Mouse (Mus musculus): ENCODE results near the gene 4933430I17Rik. TPM values are rescaled to one million over a fixed set of nuclear protein-coding genes. Genes with fewer than 3 reads are reported as not detected.
A peak's percentile ranks its signal among the peaks of the same experiment; 100 is the strongest.
"Not testable (repeated sequence)": the region's sequence is repeated elsewhere in the genome, so short reads cannot be mapped to it uniquely, and the experiment has no call there.

4933430I17Rik gene
- total RNA-seq (2014; fragmentation: Nextera tagmentation) (0.53 TPM in 1 of 2 replicates, not detected in the other), total RNA-seq (2017) (0.27 and 0.29 TPM in 2 replicates), polyA plus RNA-seq (2012) (0.05 TPM in 1 of 2 replicates, not detected in the other)

DNA sequence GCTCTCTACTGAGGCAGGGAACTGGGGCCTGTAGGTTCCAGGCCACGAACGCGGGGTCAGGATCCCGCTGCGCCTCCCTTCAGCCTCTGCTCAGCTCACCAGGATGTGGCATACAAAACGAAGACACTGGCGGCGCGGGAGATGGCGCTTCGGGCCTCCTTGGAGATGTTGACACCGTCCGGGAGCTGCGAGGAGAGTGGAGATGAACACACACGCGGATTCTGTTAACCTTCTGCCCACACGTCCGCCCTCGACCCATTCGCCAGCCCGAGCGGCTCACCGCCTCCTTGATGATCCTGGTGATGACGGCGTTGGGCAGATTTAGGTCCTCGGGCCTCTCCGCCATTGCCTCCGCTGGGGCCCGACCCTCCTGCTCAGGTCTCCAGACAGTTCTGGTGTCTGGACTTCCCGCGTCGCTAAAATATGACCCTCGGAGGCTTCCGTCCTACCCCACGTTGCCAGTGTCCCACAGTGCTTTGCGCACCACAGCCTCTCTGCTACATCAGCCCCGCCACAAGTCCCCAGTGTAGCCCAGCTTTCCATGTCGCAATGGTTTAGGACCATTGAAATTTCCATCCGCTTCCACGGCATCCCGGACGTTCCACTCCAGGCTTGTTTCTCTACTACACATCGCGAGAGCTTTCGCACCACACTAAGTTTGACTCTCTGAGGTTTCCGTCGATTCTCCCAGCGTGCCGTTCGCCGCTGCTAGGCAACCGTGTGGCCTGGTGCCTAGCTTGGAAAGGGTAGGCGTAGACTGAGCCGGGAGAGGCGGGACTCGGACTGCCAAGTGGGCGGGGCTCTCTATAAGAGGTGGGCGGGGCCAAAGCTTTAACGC lies at the start of gene 4933430I17Rik, which contains the start of gene Pole3:
Gene 4933430I17Rik (plus strand): TSS at position 719 of the 838 bp plus-strand sequence.
Gene Pole3 (minus strand): TSS at position 418 of the 838 bp plus-strand sequence.
- peak; percentile 96 for ATAC-seq (ENCODE audit: extremely low read depth, insufficient number of reproducible peaks, low FRiP score, poor library complexity, severe bottlenecking)
- no peak for TF ChIP-seq TAL1 (conservative IDR thresholded peaks at IDR 0.05; ENCODE audit: low read depth, low read length)
- no peak for TF ChIP-seq GATA2 (IDR thresholded peaks at IDR 0.05; ENCODE audit: borderline replicate concordance, low read depth, low read length)
- TF ChIP-seq POLR2AphosphoS5 (IDR thresholded peaks at IDR 0.05; ENCODE audit: insufficient replicate concordance, low read depth, low read length), result no peak
- no peak for TF ChIP-seq CTCF (IDR thresholded peaks at IDR 0.05; ENCODE audit: low read depth, low read length)
- no peak for TF ChIP-seq GATA1 (IDR thresholded peaks at IDR 0.05; ENCODE audit: borderline replicate concordance, low read length)
- Histone ChIP-seq H3K4me1 (ENCODE audit: insufficient read depth, low read depth, low read length) (peaks cover 39% of the 10 kb centered on the region), H3K4me3 (ENCODE audit: low read depth, low read length) (peak within 1 kb of the TSS; percentile 92), H3K27me3 (ENCODE audit: insufficient read depth, low read length) (peaks cover 18% of the 10 kb centered on the region), H3K36me3 (replicated peaks) (peaks cover 29% of the 10 kb centered on the region), H3K9me3 (replicated peaks) (no peaks in the 10 kb centered on the region)
- DNase-seq (ENCODE audit: low spot score), result no peak

DNA sequence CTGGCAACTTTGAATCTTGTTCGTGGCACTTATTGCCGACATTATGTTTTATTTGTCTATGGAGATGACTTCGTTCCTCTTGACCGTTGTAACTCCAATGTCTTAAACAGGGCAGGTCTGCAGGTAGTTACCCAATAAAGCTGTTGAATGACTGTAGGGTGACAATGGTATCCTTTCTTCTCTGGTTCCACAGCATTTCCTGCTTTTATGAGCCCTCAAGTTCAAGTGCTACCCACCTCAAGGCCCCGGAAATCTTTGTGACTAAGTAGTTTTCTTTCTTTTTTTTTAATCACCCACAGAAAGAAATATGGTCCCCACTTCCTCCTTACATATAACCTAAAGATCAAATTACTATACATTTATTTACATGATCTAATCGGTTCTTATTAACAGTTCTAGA lies 49.4 kb upstream of the 4933430I17Rik start:
- Histone ChIP-seq H3K9me3 (replicated peaks) (no peaks in the 10 kb centered on the region), H3K27me3 (ENCODE audit: insufficient read depth, low read length) (0 out of 2 replicates have a peak, but pooled peaks cover 2% of the 10 kb centered on the region), H3K4me1 (ENCODE audit: insufficient read depth, low read depth, low read length) (peaks cover 10% of the 10 kb centered on the region), H3K36me3 (replicated peaks) (no peaks in the 10 kb centered on the region), H3K4me3 (ENCODE audit: low read depth, low read length) (no peak overlapping the region)
- ATAC-seq (ENCODE audit: extremely low read depth, insufficient number of reproducible peaks, low FRiP score, poor library complexity, severe bottlenecking), result no peak
- DNase-seq (ENCODE audit: low spot score), result no peak
- no peak for TF ChIP-seq GATA2 (IDR thresholded peaks at IDR 0.05; ENCODE audit: borderline replicate concordance, low read depth, low read length)
- TF ChIP-seq CTCF (IDR thresholded peaks at IDR 0.05; ENCODE audit: low read depth, low read length), result no peak
- TF ChIP-seq TAL1 (conservative IDR thresholded peaks at IDR 0.05; ENCODE audit: low read depth, low read length), result no peak
- no peak for TF ChIP-seq POLR2AphosphoS5 (IDR thresholded peaks at IDR 0.05; ENCODE audit: insufficient replicate concordance, low read depth, low read length)
- TF ChIP-seq GATA1 (IDR thresholded peaks at IDR 0.05; ENCODE audit: borderline replicate concordance, low read length), result no peak

DNA sequence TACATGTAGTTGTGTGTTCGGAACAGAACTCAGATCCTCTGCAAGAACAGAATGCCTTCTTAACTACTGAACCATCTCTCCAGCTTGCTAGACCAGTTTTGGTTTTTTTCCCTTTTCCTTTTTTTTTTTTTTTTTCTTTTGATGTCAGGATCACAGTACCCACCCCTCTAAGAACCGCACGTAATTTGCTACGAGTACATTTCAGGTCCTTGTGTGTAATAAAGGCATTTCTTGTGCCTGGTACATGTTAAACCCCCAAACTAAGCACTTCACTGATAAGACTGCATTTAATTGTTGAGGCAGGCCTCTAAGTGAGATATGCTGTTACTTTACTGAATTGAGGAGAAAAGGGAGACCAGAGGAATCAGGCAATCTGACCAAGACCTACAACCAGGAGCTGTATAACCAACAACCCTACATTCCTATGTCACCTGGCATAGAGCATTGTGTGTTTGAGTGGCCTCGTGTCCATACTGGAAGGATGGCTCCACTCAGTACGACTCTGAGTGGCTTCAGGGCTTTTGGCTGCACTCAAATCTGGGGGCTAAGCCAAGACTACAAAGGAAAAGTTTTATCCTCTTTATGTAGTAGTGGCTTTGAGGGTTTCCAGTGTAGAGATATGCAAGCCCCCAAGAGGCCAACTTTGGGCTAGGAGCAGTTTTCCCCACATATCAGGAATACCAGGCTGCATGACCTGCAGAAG lies 47.5 kb upstream of the 4933430I17Rik start:
- Histone ChIP-seq H3K27me3 (ENCODE audit: insufficient read depth, low read length) (0 out of 2 replicates have a peak, but pooled peaks cover 2% of the 10 kb centered on the region), H3K9me3 (replicated peaks) (no peaks in the 10 kb centered on the region), H3K4me1 (ENCODE audit: insufficient read depth, low read depth, low read length) (peaks cover 9% of the 10 kb centered on the region), H3K4me3 (ENCODE audit: low read depth, low read length) (no peak overlapping the region), H3K36me3 (replicated peaks) (no peaks in the 10 kb centered on the region)
- ATAC-seq (ENCODE audit: extremely low read depth, insufficient number of reproducible peaks, low FRiP score, poor library complexity, severe bottlenecking) (no peak), DNase-seq (ENCODE audit: low spot score) (no peak)
- TF ChIP-seq GATA1 (IDR thresholded peaks at IDR 0.05; ENCODE audit: borderline replicate concordance, low read length), result no peak
- TF ChIP-seq POLR2AphosphoS5 (IDR thresholded peaks at IDR 0.05; ENCODE audit: insufficient replicate concordance, low read depth, low read length), result no peak
- TF ChIP-seq CTCF (IDR thresholded peaks at IDR 0.05; ENCODE audit: low read depth, low read length), result no peak
- no peak for TF ChIP-seq TAL1 (conservative IDR thresholded peaks at IDR 0.05; ENCODE audit: low read depth, low read length)
- TF ChIP-seq GATA2 (IDR thresholded peaks at IDR 0.05; ENCODE audit: borderline replicate concordance, low read depth, low read length), result no peak

DNA sequence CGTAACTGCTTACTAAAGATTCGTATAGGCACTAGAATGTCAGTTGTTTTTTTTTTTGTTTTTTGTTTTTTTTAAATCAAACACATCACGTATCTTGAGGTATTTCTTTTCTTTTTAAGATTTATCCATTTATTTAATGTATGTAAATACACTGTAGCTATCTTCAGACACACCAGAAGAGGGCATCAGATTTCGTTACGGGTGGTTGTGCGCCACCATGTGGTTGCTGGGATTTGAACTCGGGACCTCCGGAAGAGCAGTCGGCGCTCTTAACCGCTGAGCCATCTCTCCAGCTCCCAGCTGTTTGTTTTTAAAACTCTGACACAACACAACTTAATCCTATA lies 45.6 kb upstream of the 4933430I17Rik start:
- not testable (repeated sequence) for H3K4me3 ChIP-seq (ENCODE audit: low read depth, low read length); H3K36me3 ChIP-seq (replicated peaks); DNase-seq (ENCODE audit: low spot score); ATAC-seq (ENCODE audit: extremely low read depth, insufficient number of reproducible peaks, low FRiP score, poor library complexity, severe bottlenecking); H3K9me3 ChIP-seq (replicated peaks); H3K27me3 ChIP-seq (ENCODE audit: insufficient read depth, low read length); H3K4me1 ChIP-seq (ENCODE audit: insufficient read depth, low read depth, low read length)

DNA sequence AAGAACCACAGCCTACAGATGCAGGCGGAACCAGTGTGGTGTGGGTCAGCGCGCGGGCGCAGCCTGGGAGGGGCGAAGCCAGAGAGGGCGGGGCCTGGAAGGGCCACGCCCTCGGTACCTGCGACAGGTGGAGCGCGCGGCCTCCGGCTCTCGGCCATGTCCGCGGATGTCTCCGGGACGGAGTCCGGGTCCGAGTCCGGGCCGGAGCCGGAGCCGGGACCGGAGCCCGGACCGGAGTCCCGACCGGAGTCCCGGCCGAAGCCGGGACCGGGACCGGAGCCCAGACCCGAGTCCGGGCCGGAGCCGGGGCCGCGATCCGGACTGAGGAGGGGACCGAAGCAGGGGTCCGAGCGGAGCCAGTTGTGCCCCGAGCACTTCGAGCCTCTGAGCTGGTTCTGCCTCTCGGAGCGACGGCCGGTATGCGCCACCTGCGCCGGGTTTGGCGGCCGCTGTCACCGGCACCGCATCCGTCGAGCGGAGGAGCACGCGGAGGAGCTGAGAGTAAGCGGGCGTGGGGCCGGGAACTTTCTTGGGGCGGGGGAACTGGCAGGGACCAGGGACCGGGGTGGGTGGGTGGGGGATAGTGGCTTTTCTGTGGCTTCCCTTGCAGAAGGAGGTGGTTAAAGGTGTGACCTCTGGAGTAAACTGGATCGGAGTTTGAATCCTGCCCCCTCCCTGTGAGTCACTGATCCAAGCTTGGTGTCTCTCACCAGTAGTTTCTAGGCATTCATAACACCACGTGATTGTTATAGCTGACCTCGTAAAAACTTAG lies 45.0 kb upstream of the 4933430I17Rik start, which contains the start of gene Bspry:
Gene Bspry (plus strand): TSS at position 117 of the 772 bp plus-strand sequence.
- Histone ChIP-seq H3K9me3 (replicated peaks) (no peaks in the 10 kb centered on the region), H3K36me3 (replicated peaks) (no peaks in the 10 kb centered on the region), H3K4me1 (ENCODE audit: insufficient read depth, low read depth, low read length) (peaks cover 14% of the 10 kb centered on the region), H3K27me3 (ENCODE audit: insufficient read depth, low read length) (0 out of 2 replicates have a peak, but pooled peaks cover 2% of the 10 kb centered on the region), H3K4me3 (ENCODE audit: low read depth, low read length) (no peak within 1 kb of the TSS)
- TF ChIP-seq TAL1 (conservative IDR thresholded peaks at IDR 0.05; ENCODE audit: low read depth, low read length) (no peak), GATA2 (IDR thresholded peaks at IDR 0.05; ENCODE audit: borderline replicate concordance, low read depth, low read length) (no peak), GATA1 (IDR thresholded peaks at IDR 0.05; ENCODE audit: borderline replicate concordance, low read length) (no peak), POLR2AphosphoS5 (IDR thresholded peaks at IDR 0.05; ENCODE audit: insufficient replicate concordance, low read depth, low read length) (no peak), CTCF (IDR thresholded peaks at IDR 0.05; ENCODE audit: low read depth, low read length) (no peak)
- DNase-seq (ENCODE audit: low spot score), result no peak
- no peak for ATAC-seq (ENCODE audit: extremely low read depth, insufficient number of reproducible peaks, low FRiP score, poor library complexity, severe bottlenecking)
